Mouse (Mus musculus) layer of hippocampus, adult 18-20 months (tissue): ENCODE measurements around the gene Hspa12a. TPM values are rescaled to one million over a fixed set of nuclear protein-coding genes. Genes with fewer than 3 reads are reported as not detected.

Experiments used
- DNase-seq, 2 experiments: peaks; one replicate each; pipeline ENCODE4 v3.0.0; 2022; ENCODE audit warnings: low spot score in 2 of 2
- microRNA-seq, 2 experiments: library from miRNA; unstranded; fragments of <30 nt; microRNA quantifications; one replicate each; pipeline ENCODE4 v1.2.0; 2021
- total RNA-seq, 2 experiments: library from RNA; stranded (reverse); gene quantifications; 2 replicates each; pipeline ENCODE4 v1.2.3; 2021

The Hspa12a gene
- total RNA-seq, 2 experiments from 2014 or later: 238 to 250 TPM

GRCm38 (mm10) chr19:58762316-58762715 lies 181.1 kb downstream of the Hspa12a start:
- no peak for DNase-seq

- DNase-seq: no peak
Measured at GRCm38 (mm10) chr19:58759423-58759822, 184.0 kb downstream of the Hspa12a start, which contains the start of gene Pnliprp2. Gene Pnliprp2 (plus strand): TSS chr19:58759719.

- DNase-seq: no peak
Measured at GRCm38 (mm10) chr19:58758871-58759270, 184.6 kb downstream of the Hspa12a start.

- no peak for DNase-seq
Measured at GRCm38 (mm10) chr19:58751504-58751903, 191.9 kb downstream of the Hspa12a start.

GRCm38 (mm10) chr19:58750822-58751221 lies 192.6 kb downstream of the Hspa12a start:
- peak in 1 of 2 experiments; percentile 39 for DNase-seq

- no peak for DNase-seq
Measured at GRCm38 (mm10) chr19:58747498-58748000, 195.9 kb downstream of the Hspa12a start.

Small RNA genes within 50 kb of the gene (microRNA-seq; reads per million reads assigned to microRNA genes)
- 28.5 to 32.1 reads per million in 2 experiments for gene Mir3086

Other genes with a start within 250 kb of the Hspa12a start
- gene Pnliprp1, start 214.8 kb downstream of the Hspa12a start, total RNA-seq: not detected
- under 1 TPM; 0.20 to 0.27 TPM for gene Pnliprp2, start 183.9 kb downstream of the Hspa12a start, total RNA-seq
- gene 1700019N19Rik, start 149.2 kb downstream of the Hspa12a start, total RNA-seq: under 1 TPM in 1 of 2 experiments, not detected in 1; 0.67 TPM
- 1 to 10 TPM; 1.3 to 1.5 TPM for gene Eno4, start 229 bp downstream of the Hspa12a start, total RNA-seq
- 10 to 100 TPM; 20.2 to 22.9 TPM for gene Shtn1, start 132.4 kb upstream of the Hspa12a start, total RNA-seq
- 1 to 10 TPM in 1 of 2 experiments, under 1 TPM in 1; 0.62 to 1.7 TPM for gene Vax1, start 226.4 kb upstream of the Hspa12a start, total RNA-seq